Mouse (Mus musculus): ENCODE data around the gene Mrto4. TPM values are rescaled to one million over a fixed set of nuclear protein-coding genes. Genes with fewer than 3 reads are reported as not detected.

The Mrto4 gene
- polyA plus RNA-seq, 1 experiment from 2014 or later: 81.1 TPM

- H3K9me3 ChIP-seq (ENCODE audit: control insufficient read depth, low read length): no peaks in the 10 kb centered on the region
- ATAC-seq (ENCODE audit: low FRiP score, low TSS enrichment) (no peak), DNase-seq (no peak)
- H3K4me2 ChIP-seq (ENCODE audit: low read length): no peak overlapping the region
- no peak overlapping the region for H3K4me3 ChIP-seq (replicated peaks; ENCODE audit: low read depth, low read length)
- no peak overlapping the region for H3K27ac ChIP-seq (replicated peaks; ENCODE audit: low read depth, low read length)
- no peaks in the 10 kb centered on the region for H3K27me3 ChIP-seq (ENCODE audit: control insufficient read depth, insufficient read depth, low read length)
- WGBS: 93% methylated on average over 3 of the region's 3 CpGs
- H3K4me1 ChIP-seq (ENCODE audit: control insufficient read depth, insufficient read depth, low read length): peaks cover 4% of the 10 kb centered on the region
- no peak overlapping the region for H3K9ac ChIP-seq (replicated peaks; ENCODE audit: low read length)
- peaks cover 78% of the 10 kb centered on the region for H3K36me3 ChIP-seq (ENCODE audit: control insufficient read depth, insufficient read depth, low read length)
Observed at GRCm38 (mm10) chr4:139357211-139357610, 4.8 kb upstream of the Mrto4 start.

- under 1% methylated on average over 7 of the region's 7 CpGs for WGBS
- Histone ChIP-seq H3K4me3 (replicated peaks; ENCODE audit: low read depth, low read length) (peak overlapping the region; percentile 67), H3K27ac (replicated peaks; ENCODE audit: low read depth, low read length) (peak overlapping the region; percentile 96), H3K9ac (replicated peaks; ENCODE audit: low read length) (peak overlapping the region; percentile 87), H3K36me3 (ENCODE audit: control insufficient read depth, insufficient read depth, low read length) (peaks cover 57% of the 10 kb centered on the region), H3K4me2 (ENCODE audit: low read length) (peak overlapping the region; percentile 89), H3K4me1 (ENCODE audit: control insufficient read depth, insufficient read depth, low read length) (peaks cover 14% of the 10 kb centered on the region), H3K9me3 (ENCODE audit: control insufficient read depth, low read length) (no peaks in the 10 kb centered on the region), H3K27me3 (ENCODE audit: control insufficient read depth, insufficient read depth, low read length) (no peaks in the 10 kb centered on the region)
- DNase-seq: no peak
- no peak for ATAC-seq (ENCODE audit: low FRiP score, low TSS enrichment)
Observed at GRCm38 (mm10) chr4:139352832-139353231, 456 bp upstream of the Mrto4 start.

GRCm38 (mm10) chr4:139345416-139346019 lies 6.9 kb downstream of the Mrto4 start:
- no peak for DNase-seq
- Histone ChIP-seq H3K36me3 (ENCODE audit: control insufficient read depth, insufficient read depth, low read length) (peaks cover 47% of the 10 kb centered on the region), H3K4me2 (ENCODE audit: low read length) (no peak overlapping the region), H3K4me3 (replicated peaks; ENCODE audit: low read depth, low read length) (no peak overlapping the region), H3K4me1 (ENCODE audit: control insufficient read depth, insufficient read depth, low read length) (no peaks in the 10 kb centered on the region), H3K9ac (replicated peaks; ENCODE audit: low read length) (no peak overlapping the region), H3K27me3 (ENCODE audit: control insufficient read depth, insufficient read depth, low read length) (no peaks in the 10 kb centered on the region), H3K9me3 (ENCODE audit: control insufficient read depth, low read length) (no peaks in the 10 kb centered on the region), H3K27ac (replicated peaks; ENCODE audit: low read depth, low read length) (no peak overlapping the region)
- ATAC-seq (ENCODE audit: low FRiP score, low TSS enrichment): no peak
- WGBS: 66% methylated on average over 23 of the region's 23 CpGs

GRCm38 (mm10) chr4:139343718-139344117 lies 8.7 kb downstream of the Mrto4 start:
- Histone ChIP-seq H3K27me3 (ENCODE audit: control insufficient read depth, insufficient read depth, low read length) (no peaks in the 10 kb centered on the region), H3K4me3 (replicated peaks; ENCODE audit: low read depth, low read length) (no peak overlapping the region), H3K4me2 (ENCODE audit: low read length) (no peak overlapping the region), H3K36me3 (ENCODE audit: control insufficient read depth, insufficient read depth, low read length) (peaks cover 33% of the 10 kb centered on the region), H3K4me1 (ENCODE audit: control insufficient read depth, insufficient read depth, low read length) (no peaks in the 10 kb centered on the region), H3K9me3 (ENCODE audit: control insufficient read depth, low read length) (no peaks in the 10 kb centered on the region), H3K9ac (replicated peaks; ENCODE audit: low read length) (no peak overlapping the region), H3K27ac (replicated peaks; ENCODE audit: low read depth, low read length) (no peak overlapping the region)
- no peak for ATAC-seq (ENCODE audit: low FRiP score, low TSS enrichment)
- DNase-seq: peak; percentile 25
- WGBS: 75% methylated on average over 5 of the region's 5 CpGs

- H3K27me3 ChIP-seq (ENCODE audit: control insufficient read depth, insufficient read depth, low read length): no peaks in the 10 kb centered on the region
- no peak overlapping the region for H3K9ac ChIP-seq (replicated peaks; ENCODE audit: low read length)
- no peak overlapping the region for H3K4me3 ChIP-seq (replicated peaks; ENCODE audit: low read depth, low read length)
- DNase-seq (no peak), ATAC-seq (ENCODE audit: low FRiP score, low TSS enrichment) (no peak)
- H3K4me2 ChIP-seq (ENCODE audit: low read length): no peak overlapping the region
- 76% methylated on average over 7 of the region's 7 CpGs for WGBS
- no peaks in the 10 kb centered on the region for H3K4me1 ChIP-seq (ENCODE audit: control insufficient read depth, insufficient read depth, low read length)
- H3K27ac ChIP-seq (replicated peaks; ENCODE audit: low read depth, low read length): no peak overlapping the region
- H3K36me3 ChIP-seq (ENCODE audit: control insufficient read depth, insufficient read depth, low read length): peaks cover 14% of the 10 kb centered on the region
- H3K9me3 ChIP-seq (ENCODE audit: control insufficient read depth, low read length): no peaks in the 10 kb centered on the region
Observed at GRCm38 (mm10) chr4:139341556-139342233, 10.7 kb downstream of the Mrto4 start.

GRCm38 (mm10) chr4:139340835-139341234 lies 11.5 kb downstream of the Mrto4 start:
- no peak overlapping the region for H3K4me3 ChIP-seq (replicated peaks; ENCODE audit: low read depth, low read length)
- ATAC-seq (ENCODE audit: low FRiP score, low TSS enrichment): no peak
- no peak overlapping the region for H3K9ac ChIP-seq (replicated peaks; ENCODE audit: low read length)
- H3K27me3 ChIP-seq (ENCODE audit: control insufficient read depth, insufficient read depth, low read length): no peaks in the 10 kb centered on the region
- peaks cover 6% of the 10 kb centered on the region; the same call in 1 of the 2 replicates for H3K36me3 ChIP-seq (ENCODE audit: control insufficient read depth, insufficient read depth, low read length)
- no peak overlapping the region for H3K27ac ChIP-seq (replicated peaks; ENCODE audit: low read depth, low read length)
- H3K9me3 ChIP-seq (ENCODE audit: control insufficient read depth, low read length): no peaks in the 10 kb centered on the region
- no peak for DNase-seq
- no peak overlapping the region for H3K4me2 ChIP-seq (ENCODE audit: low read length)
- 84% methylated on average over 4 of the region's 4 CpGs for WGBS
- no peaks in the 10 kb centered on the region for H3K4me1 ChIP-seq (ENCODE audit: control insufficient read depth, insufficient read depth, low read length)

- no peaks in the 10 kb centered on the region for H3K27me3 ChIP-seq (ENCODE audit: control insufficient read depth, insufficient read depth, low read length)
- no peaks in the 10 kb centered on the region for H3K36me3 ChIP-seq (ENCODE audit: control insufficient read depth, insufficient read depth, low read length)
- no peak overlapping the region for H3K9ac ChIP-seq (replicated peaks; ENCODE audit: low read length)
- DNase-seq: no peak
- no peaks in the 10 kb centered on the region for H3K9me3 ChIP-seq (ENCODE audit: control insufficient read depth, low read length)
- 58% methylated on average over 33 of the region's 33 CpGs for WGBS
- H3K4me2 ChIP-seq (ENCODE audit: low read length): no peak overlapping the region
- no peak for ATAC-seq (ENCODE audit: low FRiP score, low TSS enrichment)
- no peak overlapping the region for H3K27ac ChIP-seq (replicated peaks; ENCODE audit: low read depth, low read length)
- H3K4me3 ChIP-seq (replicated peaks; ENCODE audit: low read depth, low read length): no peak overlapping the region
- H3K4me1 ChIP-seq (ENCODE audit: control insufficient read depth, insufficient read depth, low read length): no peaks in the 10 kb centered on the region
Observed at GRCm38 (mm10) chr4:139338145-139338544, 14.2 kb downstream of the Mrto4 start.

- H3K4me1 ChIP-seq (ENCODE audit: control insufficient read depth, insufficient read depth, low read length): no peaks in the 10 kb centered on the region
- peak; percentile 80 for DNase-seq
- no peak for ATAC-seq (ENCODE audit: low FRiP score, low TSS enrichment)
- H3K27me3 ChIP-seq (ENCODE audit: control insufficient read depth, insufficient read depth, low read length): no peaks in the 10 kb centered on the region
- no peak overlapping the region for H3K9ac ChIP-seq (replicated peaks; ENCODE audit: low read length)
- H3K36me3 ChIP-seq (ENCODE audit: control insufficient read depth, insufficient read depth, low read length): no peaks in the 10 kb centered on the region
- no peak overlapping the region for H3K4me3 ChIP-seq (replicated peaks; ENCODE audit: low read depth, low read length)
- no peaks in the 10 kb centered on the region for H3K9me3 ChIP-seq (ENCODE audit: control insufficient read depth, low read length)
- 31% methylated on average over 24 of the region's 24 CpGs for WGBS
- no peak overlapping the region for H3K27ac ChIP-seq (replicated peaks; ENCODE audit: low read depth, low read length)
- no peak overlapping the region for H3K4me2 ChIP-seq (ENCODE audit: low read length)
Observed at GRCm38 (mm10) chr4:139336822-139337483, 15.4 kb downstream of the Mrto4 start.
